Mouse (Mus musculus) gastrocnemius, adult 8-10 months (tissue): ENCODE results near the gene Olfr1419. TPM values are rescaled to one million over a fixed set of nuclear protein-coding genes. Genes with fewer than 3 reads are reported as not detected.
"Not testable (repeated sequence)": the region's sequence is repeated elsewhere in the genome, so short reads cannot be mapped to it uniquely, and the experiment has no call there.

Experiments
- DNase-seq, 2 experiments: peaks; one replicate each; pipeline ENCODE4 v3.0.0; 2022; ENCODE audit warnings: low spot score in 2 of 2
- total RNA-seq, 4 experiments: library from RNA; stranded (reverse); gene quantifications; 2 replicates each; pipeline ENCODE4 v1.2.4; 2022

Olfr1419 gene
- not detected for total RNA-seq

DNA sequence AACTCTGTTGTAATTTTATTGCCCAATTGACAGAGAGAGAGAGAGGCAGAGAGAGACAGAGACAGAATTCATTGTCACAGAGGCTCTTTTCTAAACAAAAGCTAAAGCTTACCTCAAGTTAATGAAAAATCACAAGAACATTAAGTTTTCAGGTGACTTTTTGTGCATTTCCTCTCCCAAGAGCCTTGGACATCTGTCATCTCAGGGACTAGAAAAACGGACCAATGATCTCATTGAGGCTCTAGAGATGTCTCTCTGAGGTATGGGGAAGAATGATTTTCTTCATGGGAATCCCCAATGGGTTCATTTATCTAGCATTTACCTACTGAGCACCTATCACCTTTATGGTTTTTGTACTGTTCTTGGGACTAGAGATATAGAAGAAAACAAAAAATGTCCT is at the start of gene Olfr1419:
Olfr1419 (minus strand) TSS at position 101 of the 400 bp plus-strand sequence.
- no peak for DNase-seq

DNA sequence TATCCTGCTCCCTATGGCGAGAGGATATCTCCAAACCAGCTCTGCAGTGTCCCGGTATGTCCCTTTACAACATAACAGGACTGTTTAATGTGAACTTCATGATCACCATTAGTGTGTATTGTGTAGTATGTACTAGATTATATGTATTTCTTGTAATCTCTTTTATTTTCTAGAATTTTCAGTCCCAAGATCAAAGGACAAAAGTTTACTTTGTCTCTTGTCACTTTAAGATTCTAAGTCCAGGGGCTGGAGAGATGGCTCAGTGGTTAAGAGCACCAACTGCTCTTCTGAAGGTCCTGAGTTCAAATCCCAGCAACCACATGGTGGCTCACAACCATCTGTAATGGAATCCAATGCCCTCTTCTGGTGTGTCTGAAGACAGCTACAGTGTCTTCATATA is 47.6 kb upstream of the Olfr1419 start:
- DNase-seq = not testable (repeated sequence)

DNA sequence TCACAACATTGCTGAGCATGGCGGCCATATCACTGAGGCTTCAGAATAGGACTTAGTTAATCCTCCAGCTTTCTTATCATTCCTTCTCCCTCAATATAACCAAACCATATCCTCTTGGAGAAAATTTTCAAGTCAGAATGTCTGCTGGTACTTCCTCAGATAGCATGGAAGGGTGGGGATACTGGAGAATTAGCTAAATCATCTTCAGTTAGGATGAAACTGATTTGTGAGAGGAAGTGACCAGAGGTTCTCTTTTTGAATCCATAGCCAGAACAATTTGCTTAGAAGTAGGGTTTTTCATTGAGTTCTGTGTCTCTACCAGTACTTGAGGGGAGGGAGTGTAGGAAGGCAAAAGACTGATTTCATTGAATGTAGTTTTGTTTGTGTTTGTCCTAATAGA is 47.2 kb upstream of the Olfr1419 start:
- no peak for DNase-seq

DNA sequence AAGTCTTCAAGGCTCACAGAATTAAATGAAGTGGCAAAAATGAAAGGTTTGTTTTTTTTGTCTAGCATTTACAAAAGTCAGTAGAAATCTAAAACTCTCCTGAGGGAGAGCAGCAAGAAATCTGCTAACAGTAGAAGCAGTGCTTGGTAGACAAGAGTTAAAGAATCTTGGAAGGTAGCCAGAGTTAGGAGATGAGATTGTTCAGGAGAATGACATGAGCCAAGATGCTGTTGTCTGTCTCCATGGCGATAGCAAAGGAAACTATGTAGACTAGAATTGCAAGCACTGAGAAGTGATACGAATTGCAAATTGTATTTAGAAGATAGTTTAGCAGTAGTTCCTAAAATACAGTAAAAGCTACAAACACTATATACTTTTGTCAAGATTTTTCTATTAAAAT is 40.9 kb upstream of the Olfr1419 start:
- no peak for DNase-seq

DNA sequence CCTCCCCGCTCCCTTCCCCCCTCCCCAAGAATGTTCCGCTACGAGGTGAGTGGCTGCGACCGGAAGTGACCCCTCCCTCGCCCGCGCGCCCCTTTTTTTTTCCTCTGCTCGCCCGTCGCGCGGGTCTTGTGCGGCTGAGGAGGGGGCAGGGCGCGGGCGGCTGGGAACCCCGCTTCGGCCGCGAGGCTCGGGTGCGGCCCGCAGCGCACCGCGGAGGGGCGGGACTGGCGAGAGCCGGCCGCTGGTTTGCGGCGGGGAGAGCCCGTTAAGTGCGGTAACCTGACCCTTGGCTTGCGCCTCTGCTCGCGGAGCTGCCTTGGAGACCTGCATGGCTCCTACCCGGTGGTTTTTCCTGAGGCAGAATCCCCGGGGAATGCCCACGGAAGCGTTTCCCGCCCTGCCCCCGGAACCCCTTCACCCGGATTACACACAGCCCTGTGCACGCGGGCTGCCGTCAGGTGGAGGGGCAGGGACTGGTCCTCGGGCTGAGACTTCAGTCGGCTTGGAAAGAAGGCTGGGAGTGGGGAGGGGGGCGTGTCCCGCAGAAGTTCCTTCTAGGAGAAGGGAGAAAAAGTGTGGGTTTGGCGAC is 37.7 kb upstream of the Olfr1419 start:
- peak; percentile 47 to 58 for DNase-seq

DNA sequence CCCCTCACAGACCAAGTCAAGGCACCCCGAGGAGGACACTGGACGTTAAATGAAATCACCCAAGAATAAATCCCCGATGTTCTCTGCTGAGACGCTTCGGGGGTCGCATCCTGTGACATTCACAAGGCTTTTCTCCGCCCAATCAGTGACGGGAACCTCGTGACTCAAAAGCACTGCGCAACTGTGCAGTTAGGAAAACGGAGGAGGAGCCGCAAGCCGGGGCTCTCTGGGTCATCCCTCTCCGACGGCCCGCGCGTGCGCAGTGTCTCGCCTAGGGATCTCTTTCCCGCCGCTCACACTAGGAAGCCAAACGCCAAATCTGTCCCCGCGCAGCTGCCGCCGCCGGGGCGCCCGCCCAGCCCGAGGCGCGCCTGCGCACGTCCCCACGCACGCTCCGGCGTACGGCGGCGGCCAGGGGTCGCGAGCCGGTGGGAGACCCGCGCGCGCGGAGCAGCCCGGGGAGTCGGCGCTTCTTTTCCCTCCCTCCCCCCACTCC is 37.2 kb upstream of the Olfr1419 start, which contains the start of gene Patl1:
Patl1 (plus strand) TSS at position 363 of the 496 bp plus-strand sequence.
- peak; percentile 95 to 98 for DNase-seq

DNA sequence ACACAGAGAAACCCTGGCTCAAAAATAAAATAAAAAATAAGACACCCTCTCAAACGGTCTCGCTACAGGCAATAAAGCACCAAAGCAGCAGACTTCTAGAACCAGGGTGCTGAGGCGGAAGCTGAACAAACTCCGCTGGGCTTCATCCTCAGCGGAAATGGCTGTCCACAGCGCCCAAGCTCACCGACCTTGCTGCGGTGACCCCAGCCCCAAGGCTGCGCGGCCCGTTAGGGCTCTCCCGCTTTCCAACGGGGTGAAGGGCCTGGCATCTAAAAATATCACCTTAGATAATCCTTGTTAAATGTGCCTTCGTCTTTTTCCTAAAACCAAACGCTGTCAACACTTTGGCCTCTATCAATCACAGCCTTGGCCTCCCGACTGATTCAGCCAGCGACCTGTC is 36.7 kb upstream of the Olfr1419 start:
- peak; percentile 4 to 10 for DNase-seq

DNA sequence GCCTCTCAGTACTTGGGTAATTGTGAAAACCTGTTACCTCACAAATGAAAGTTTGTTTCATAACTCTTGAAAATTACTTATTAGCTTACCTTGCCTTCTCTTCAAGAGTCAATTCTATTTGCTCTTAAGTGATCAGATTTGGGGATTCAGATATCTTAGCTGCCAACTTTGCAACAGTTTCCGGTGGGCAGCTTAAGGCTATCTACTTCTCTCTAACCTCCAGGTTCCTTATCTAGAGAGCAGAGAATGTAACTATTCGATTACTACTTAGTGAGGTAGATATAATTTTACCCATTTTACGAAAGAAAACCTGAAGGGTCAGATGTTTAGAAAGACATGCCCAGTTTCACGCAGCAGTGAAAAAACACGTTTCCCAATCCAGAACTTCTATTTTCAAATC is 36.1 kb upstream of the Olfr1419 start:
- no peak for DNase-seq

DNA sequence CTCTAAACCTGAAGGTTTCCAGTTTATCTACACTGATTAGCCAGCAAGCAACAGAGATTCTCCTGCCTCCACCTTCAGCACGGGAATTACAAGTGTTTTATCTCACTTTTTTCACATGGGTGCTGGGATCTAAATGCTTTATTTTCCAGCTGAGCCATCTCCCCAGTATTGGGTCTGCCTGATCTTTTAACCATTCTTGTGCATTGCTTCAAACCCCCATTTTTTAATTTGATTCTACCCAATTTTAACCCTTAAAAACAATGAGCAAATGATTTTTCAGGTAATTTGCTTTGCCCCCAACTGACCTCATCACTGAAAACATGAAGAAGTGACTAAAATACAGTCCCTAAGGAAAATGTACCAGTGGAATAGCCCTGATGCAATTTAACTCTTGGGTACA is 11.4 kb upstream of the Olfr1419 start, which contains the start of gene Olfr1420:
Olfr1420 (plus strand) TSS at position 301 of the 400 bp plus-strand sequence.
- DNase-seq = no peak

DNA sequence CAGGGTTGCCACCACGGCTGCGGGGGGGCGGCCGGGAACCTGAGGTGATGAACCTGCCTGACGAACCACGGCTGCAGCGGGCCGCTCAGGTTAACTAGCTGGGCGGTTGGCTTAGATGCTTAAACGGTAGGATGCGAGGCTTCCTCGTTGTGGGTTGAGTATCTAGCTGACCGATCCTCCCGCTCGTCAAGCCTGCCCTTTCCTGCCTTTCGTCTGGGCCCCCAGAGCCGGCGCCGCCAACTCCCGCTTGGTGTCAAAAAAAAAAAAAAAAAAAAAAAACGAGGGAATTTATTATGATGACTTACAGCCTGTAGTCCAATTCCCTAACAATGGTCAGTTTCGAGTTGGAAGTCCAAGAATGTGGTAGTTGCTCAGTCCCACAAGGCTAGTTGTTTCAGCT is 3.5 kb upstream of the Olfr1419 start:
- not testable (repeated sequence) for DNase-seq

DNA sequence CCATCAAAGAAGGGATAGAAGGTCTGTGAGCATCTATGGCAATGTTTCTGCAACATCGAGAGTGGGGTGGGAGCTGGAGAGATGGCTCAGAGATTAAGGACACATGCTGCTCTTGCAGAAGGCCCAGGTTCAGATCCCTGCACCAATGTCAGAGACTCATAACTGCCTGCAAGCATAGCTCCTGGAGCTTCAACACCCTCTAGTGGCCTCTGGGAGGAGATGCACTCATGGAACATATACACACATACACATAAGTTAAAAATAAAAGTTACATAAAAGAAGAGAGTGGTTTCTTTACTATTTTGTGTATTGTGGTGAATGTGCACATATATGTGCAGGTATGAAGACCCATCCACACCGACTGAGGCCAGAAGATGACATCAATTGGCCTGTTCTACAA is 7.1 kb downstream of the Olfr1419 start:
- no peak for DNase-seq

DNA sequence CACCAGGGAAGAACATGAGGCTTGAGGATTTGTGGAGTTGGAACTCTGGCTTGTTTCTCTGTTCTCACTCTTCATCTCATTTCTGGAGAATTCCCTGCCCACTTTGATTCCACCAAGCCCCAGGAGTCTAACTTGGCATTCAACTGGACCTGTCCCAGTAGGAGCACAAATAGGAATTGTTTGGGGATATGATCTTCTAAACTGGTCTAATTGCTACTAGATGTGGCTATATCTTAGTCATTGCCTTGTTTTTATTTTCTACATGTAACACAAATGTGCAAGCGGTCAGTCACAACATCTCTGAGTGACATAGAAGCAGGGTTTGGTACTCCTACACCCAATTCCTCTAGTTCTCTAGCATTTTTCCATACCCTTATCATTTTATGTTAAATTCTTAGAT is 13.9 kb downstream of the Olfr1419 start, which contains the start of gene Olfr1418:
Olfr1418 (minus strand) TSS at position 101 of the 400 bp plus-strand sequence.
- no peak for DNase-seq

DNA sequence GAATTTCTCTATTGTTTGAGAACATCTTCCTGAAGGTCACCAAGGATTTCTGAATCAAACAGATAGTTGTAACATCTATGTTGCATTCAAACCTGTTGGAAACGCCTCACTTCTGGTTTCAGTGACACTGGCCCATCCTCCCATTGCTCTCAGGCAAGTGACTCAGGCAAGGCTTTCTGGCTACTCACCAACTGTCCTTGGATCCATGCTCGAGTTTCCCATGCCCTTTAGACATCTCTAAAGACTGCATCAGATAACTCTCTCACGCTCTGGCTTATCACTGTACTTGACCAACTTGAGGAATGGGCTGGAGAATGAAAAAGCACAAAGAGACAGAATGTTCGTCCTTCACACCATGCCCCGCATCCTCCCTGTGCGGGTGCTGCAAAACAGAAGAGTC is 18.4 kb downstream of the Olfr1419 start:
- no peak for DNase-seq

DNA sequence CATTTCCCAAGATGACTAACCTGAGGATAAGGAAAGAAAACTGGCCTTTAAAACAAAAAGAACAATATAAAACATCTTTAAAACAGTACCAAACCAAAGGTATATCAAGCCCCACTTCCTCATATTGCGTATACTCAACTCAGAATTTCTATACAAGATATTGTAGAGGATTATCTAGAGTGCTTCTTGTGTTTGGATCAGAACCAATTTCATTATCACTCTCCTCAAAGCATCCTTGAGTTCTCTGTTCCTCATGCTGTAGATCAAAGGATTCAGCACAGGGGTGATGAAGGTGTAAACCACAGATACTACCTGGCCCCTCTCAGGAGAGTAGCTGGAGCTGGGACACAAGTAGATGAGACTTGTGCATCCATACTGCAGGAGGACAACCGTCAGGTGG is 20.1 kb downstream of the Olfr1419 start:
- DNase-seq = no peak

DNA sequence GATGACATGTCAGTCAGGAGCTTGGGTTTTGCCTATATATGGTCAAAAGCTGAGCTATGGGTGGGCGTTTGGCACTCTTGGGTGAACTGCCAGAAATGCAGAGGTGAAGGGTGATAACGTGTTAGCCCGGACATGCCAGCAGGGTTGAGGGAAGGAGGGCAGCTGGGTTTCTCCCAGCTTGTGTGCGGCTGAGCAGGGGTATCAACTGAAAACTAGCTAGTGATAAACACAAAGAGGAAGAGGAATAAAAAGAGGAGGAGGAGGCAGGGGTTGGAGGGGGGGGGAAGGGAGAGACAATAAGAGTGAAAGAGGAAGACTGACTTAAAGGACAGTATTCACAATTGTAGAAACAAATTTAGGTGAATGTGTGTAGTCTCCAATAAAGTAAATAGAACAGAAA is 22.3 kb downstream of the Olfr1419 start:
- DNase-seq = no peak

DNA sequence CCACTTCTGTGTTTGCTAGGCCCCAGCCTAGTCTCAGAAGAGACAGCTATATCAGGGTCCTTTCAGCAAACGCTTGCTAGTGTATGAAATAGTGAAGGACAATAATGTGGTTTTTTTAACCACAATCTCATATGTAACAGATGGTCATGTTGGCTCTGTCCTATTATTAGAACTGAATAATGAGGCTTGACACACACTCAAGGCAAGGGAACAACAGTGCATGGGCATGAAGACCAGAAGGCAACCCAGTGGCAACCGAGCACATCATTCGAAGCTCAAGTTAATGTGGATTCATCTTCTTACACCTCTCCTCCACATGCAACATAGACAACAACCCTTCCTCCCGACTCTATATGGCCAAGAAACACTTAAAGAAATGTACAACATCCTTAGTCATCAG is 28.6 kb downstream of the Olfr1419 start:
- no peak for DNase-seq

DNA sequence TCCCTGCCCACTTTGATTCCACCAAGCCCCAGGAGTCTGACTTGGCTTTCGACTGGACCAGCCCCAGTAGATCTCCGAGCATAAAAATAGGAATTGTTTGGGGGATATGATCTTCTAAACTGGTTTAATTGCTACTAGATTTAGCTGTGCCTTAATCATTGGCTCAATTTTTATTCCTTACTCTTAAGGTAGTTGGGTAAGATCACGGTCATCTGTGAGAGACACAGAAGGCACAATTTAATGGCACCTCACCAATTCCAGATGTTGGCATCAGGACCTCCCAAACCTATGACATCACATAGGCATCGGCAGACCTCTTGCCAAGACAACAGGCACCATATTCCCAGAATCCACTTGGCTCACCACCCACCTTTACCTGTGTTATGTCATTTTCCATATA is 35.8 kb downstream of the Olfr1419 start, which contains the start of gene Olfr1417:
Olfr1417 (minus strand) TSS at position 101 of the 400 bp plus-strand sequence.
- DNase-seq = no peak

DNA sequence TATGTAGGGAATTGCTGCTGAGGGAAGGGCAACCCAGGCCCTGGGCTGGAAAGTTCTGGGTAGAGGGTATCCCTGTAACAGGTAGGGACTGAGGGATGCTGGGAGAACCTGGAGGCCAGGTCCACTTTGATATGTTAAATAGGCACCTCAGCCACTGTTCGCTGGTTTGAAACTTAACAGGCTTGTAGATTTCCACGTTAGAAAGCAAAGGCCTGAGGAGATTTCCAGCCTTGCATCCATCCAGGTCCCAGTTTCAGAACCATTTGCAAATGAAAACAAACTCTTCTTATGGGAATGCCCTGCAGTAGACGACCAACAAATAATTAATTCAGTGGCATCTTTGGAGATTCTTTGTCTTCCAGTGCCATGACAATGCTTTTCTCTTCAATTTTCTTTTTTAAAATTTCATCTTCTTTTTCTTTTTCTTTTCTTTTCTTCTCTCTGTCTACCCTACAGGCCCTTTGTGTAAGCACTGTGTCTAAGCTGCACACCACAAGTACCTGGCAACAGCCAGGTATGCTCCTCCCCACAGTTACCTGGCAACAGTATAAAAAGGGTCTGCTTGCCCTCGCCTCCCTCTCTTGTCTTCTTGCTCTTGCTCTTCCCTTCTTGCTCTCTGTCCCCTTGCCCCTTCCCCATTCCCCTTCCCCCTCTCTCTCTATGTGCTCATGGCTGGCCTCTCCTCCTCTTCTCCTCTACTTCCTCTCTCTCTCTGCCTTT is 51.4 kb downstream of the Olfr1419 start:
- DNase-seq = no peak

DNA sequence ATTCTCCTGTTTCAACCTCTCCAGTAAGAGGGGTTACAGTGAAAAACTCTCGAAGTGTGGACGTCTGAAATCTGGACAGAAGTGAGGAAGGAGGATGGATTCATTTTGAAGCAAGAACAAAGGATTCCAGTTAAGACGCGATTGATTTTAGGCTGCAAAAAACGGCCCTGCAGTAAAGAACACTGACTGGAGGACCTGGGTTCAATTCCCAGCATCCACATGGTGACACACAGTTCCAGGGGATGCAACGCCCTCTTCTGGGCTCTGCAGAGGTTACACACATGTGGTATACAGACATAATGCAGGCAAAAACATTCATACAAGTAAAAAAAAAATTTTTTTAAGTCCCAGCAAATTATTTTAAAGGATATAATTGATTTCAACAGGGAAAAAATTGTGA is 54.7 kb downstream of the Olfr1419 start:
- DNase-seq = no peak

DNA sequence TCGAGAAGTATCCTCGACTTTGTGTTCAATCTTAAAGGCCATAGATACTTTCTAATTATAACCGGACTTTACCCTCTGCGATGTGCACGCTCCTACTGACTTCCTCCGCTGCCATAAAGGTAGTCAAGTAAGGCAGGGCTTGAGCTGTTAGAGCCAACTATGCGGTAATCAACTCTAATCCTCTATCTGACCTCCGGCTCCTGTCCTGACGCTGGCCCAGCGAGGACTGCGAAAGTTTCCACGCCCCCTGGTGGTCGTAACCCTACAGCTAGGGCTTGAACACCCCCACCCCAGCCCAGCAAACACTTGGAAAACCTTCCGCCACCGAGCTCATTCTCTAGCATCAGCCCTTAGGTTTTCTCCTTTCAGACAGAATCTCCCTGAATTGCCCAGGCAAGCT is 55.1 kb downstream of the Olfr1419 start:
- peak; percentile 38 to 47 for DNase-seq

DNA sequence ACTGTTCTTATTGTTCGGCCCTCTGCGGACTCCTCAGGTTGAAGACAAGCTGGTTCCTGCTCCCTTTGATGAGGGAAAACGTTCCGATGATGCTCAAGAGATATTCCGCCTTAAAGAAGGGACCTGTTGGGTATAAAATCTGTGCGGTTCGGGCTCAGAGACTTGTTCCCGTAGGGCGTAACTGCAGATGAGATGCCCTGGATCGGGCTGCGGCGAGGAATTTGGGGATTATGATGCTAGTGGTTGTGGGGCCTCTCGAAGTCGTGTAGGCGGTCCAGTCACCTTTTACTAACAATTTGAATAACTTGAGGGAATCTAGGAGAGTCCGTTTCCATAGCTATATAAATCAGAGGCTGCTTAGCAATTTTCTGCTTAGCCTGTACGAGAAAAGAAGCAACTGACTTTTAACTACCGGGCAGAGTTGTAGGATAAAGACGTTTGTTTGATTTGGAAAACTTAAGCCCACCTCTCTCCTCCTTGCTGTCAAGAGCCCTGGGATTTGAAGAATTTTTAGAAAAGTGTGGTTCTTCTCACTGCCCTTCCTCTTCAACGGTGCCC is 55.7 kb downstream of the Olfr1419 start, which contains the start of gene Stx3:
Stx3 (minus strand) TSS at position 261 of the 558 bp plus-strand sequence.
- DNase-seq = no peak
